Mouse (Mus musculus) T-helper 1 cell (primary cell): ENCODE data around the gene Cry2.

Experiments
- in situ Hi-C: fragments of 300-600 bp; cut with MboI, MseI; formaldehyde crosslinking; loops from one replicate; pipeline ENCODE4 v1.15.1; 2025; ENCODE audit warnings: high pct_unique_total_duplicates

Gene Cry2

DNA sequence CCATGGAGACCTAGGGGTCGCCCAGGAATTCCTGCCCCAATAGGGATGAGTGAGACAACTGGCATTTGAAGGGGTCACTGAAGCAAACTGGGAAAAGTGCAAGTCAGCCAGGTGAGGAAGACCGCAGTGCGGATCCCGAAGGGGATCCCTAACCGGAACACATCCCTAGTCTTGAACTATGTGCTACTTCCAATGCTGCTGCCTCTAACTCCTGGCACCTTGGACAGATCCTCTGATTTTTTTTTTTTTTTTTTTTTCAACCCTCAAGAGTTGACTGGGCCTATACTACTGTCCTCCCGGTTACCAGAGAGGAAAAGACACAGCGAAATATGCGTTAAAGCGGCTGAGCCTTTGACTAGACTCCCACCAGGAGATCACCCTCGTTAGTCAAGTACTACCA is 44.2 kb downstream of the Cry2 start:
- in situ Hi-C loops, result no loop called here

GRCm38 (mm10) chr2:92388891-92389641 is 44.8 kb downstream of the Cry2 start:
- in situ Hi-C loops, result no loop called here

GRCm38 (mm10) chr2:92388081-92388517 is 45.7 kb downstream of the Cry2 start:
- in situ Hi-C loops, result no loop called here

DNA sequence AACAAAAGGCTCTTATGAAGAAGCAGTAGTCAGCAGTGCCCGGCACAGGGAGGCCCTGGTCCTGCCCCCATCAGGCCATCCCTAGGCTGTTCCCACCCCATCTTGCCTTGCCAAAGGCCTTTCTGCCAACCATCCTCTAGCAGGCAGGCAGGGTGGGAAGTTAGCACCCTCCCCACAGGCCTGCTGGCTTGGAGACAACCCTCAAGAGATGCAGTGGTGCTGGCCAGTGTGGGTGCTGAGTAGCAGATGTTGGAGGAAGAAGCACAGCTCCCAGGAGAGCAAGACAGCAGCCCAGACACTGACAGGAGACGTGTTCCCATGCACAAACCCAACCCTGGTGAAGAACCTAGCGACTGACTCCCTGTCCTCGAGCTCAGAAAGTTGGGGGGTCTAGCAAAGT is 46.2 kb downstream of the Cry2 start:
- in situ Hi-C loops, result no loop called here

DNA sequence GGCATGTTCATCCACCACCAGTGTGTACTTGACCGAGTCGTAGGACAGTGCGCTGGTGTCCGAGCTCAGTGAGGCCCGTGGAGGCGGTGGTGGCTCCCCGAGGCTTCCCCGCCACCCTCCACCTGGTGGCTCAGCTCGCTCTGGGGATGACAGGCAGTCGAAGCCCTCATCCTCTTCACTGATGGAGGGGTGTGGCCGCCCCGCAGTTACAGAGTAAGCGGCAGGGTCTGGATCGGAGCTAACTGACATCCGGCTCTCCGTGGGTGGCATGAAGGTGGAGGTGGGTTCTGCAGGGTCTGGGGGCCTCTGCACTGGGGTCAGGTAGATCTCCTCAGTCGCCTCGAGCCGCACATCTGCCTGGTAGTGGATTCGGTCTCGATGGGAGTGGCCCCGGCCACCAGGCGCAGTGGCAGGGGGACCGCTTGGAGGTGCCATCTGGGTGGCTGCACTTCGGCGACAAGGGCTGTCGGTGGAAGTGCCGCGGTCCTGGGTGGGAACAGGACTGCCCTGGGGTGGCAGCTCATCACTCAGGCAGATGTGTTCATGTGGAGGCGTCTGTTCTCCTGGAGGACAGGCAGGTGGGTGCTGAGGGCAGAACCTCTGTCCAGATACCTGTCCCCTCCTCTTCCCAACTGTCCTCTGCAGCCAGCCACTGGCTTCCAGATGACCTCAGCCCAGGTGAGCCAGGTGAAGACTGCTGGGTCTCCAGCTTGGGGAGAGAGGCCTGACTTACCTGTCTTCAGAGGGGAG is 46.8 kb downstream of the Cry2 start:
- in situ Hi-C loops, result no loop called here

DNA sequence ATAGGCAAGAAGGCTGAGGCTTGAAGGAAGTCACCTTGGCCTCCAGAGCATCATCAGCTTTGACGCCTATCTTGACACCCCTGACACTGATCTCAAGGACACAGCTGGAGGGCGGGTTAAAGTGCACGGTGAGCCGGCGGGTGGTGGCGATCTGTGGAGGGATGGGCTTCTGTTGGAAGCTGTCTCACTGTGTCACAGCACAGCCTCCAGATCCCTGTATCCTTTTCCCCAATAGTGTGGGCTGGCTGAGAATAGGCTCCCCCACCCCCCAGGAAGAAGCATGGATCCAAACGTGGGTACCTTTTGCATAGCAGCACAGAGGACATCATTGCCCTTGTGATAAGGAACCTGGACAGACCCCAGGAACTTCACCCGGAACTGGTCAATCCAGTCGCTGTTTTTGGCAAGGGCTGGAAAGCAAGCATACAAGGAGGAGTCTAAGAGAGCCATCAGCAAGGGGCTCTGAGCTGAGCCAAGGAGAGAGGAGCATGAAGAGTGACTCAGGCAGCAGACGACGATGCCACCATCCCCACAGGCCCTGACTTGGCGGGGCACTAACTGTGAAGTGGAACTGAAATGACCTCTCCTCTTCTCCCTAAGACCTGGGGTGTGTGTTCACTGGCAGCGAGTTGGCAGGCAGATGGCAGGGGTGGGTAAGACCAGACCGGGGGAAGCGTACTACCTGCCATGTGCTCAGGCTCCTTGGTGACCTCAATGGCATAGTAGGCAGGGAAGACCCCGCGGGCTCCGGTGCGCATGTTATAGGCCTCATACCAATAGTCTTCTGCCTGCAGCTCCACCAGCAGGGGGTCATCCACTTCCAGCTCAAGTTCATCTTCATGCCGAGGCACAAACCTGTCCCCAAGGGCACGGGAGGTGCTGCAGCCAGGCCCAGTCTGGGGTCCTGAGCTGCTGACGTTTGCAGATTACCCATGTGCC is 48.5 kb downstream of the Cry2 start:
- in situ Hi-C loops, result no loop called here

DNA sequence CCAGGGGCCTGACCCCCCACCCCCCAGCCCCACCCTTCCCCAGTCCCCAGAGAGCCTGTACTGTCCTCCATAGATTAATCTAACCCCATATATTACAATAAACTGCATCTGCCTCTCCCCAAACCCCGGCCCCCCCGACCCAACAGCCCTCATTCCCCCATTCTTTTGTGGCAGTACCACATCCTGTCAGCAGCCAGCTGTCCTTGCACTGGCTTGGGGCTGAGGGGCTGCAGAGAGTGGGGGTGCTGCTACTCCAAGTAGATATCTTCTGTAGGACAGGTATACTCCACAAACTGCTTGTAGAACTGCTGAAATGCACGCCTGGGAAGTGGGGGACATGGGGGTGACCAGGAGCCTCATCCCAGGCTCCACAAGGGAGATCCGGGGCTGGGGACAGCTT is 49.7 kb downstream of the Cry2 start:
- in situ Hi-C loops, result no loop called here

GRCm38 (mm10) chr2:92382759-92383158 is 51.1 kb downstream of the Cry2 start:
- in situ Hi-C loops, result no loop called here

GRCm38 (mm10) chr2:92381901-92382588 is 51.8 kb downstream of the Cry2 start, which contains the start of gene 1700029I15Rik:
TSS of gene 1700029I15Rik (plus strand) at chr2:92382538.
- in situ Hi-C loops, result no loop called here

DNA sequence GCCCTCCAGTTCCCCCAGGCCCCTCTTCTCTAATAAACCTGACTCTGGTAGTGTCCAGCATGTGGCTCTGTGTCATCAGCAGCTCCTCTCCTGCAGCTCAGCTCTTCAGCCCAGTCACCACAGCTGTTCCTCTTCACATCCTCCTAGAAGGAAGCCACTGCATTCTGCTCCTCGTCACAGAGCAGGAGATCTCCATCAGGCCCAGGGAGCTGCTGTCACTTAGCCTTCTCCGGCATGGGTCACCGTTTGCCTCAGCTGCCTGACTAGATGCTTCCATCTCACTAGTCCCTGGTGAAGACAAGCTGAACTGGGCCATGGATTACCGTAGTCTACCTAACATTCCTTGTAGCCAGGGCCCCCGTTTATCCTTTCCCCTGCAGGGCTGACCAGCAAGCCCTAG is 52.7 kb downstream of the Cry2 start:
- in situ Hi-C loops, result no loop called here

- in situ Hi-C loops, result no loop called here
Measured at GRCm38 (mm10) chr2:92380495-92381050, 53.3 kb downstream of the Cry2 start.

GRCm38 (mm10) chr2:92379783-92380494 is 53.9 kb downstream of the Cry2 start:
- in situ Hi-C loops, result loop anchor here (5.0 kb wide), 1 partner anchor 77 kb away; no protein-coding TSS in a partner anchor

DNA sequence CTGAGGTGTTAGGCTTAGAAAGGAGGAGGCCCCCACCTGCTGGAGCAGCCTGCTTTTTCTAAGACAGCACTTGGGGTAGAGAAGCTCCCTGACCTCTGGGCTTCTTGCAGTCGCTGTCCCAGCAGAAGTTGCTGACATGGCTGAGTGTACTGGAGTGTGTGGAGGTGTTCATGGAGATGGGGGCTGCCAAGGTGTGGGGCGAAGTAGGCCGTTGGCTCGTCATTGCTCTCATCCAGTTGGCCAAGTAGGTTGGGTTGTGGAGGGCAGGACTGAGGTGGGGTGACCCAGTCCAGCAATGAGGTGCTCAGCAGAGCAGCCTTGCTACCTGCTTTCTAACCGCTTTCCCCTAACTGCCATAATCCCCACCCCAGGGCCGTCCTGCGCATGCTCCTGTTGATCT is 56.5 kb downstream of the Cry2 start:
- in situ Hi-C loops, result loop anchor here (5.0 kb wide), 1 partner anchor 80 kb away; no protein-coding TSS in a partner anchor

- in situ Hi-C loops, result loop anchor here (5.0 kb wide), 1 partner anchor 81 kb away; no protein-coding TSS in a partner anchor
Measured at GRCm38 (mm10) chr2:92376300-92376699, 57.5 kb downstream of the Cry2 start.

GRCm38 (mm10) chr2:92375788-92376187 is 58.1 kb downstream of the Cry2 start:
- in situ Hi-C loops, result loop anchor here (5.0 kb wide), 1 partner anchor 82 kb away; no protein-coding TSS in a partner anchor

DNA sequence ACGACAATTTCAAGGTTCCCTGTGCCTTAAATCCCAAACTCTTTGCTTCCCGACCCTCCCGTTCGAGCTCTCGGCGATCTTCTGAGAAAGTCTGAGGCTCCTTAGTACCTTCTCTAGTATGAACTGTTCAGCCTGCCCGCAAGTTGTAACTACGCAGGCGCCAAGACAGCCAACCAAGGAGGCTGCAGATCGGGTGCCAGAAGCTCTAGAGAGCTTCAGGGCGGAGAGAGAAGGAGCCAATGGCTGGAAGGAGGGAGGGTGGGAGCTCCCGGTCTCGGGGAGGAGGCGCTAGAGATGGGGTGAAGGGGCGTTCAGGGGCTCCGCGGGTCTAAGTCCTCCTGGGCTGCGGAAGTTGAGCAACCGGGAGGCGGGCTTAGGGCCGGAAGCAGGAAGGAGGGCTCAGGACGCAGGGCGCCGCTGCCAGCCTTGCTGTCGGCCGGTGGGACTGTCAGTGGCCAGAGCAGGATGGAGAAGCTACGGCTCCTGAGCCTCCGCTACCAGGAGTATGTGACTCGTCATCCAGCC is 58.7 kb downstream of the Cry2 start:
- in situ Hi-C loops, result loop anchor here (5.0 kb wide), 1 partner anchor 82 kb away; no protein-coding TSS in a partner anchor

GRCm38 (mm10) chr2:92374514-92374913 is 59.3 kb downstream of the Cry2 start, which contains the start of the genes Pex16 and Large2:
TSS of gene Pex16 (plus strand) at chr2:92374676.
TSS of gene Large2 (minus strand) at chr2:92374869.
- in situ Hi-C loops, result no loop called here

- in situ Hi-C loops, result no loop called here
Measured at GRCm38 (mm10) chr2:92373437-92373813, 60.4 kb downstream of the Cry2 start.

DNA sequence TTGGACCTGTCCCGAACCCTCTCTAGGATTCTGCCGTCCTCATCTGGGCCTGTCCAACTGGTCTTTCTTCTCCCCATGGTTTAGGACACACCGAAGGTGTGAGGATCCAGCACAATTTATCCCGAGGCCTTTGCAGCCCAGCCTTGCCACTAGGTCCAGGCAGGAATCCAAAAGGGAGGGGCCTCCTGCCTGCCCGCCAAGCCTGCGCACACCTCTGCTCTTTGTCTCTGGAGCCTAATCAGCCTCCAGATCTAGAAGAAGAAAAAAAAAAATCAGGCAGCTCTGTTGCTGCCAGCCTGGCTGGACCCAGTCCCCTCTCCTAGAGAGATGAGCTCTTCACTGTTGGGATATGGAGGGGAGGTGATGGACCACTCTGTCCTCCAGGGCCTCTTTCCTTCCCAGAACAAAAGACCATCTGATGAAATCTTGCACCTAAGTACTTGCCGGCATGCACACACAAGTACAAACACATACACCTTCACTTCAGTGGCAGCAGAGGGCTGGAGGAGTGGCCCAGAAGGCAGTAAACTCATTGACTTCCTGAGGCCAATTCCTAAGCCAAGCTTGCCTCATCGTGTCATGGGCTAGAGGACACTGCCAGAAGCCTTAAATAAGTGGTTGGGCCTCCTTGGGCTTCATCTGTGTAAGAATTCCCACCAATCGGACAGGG is 60.9 kb downstream of the Cry2 start:
- in situ Hi-C loops, result no loop called here
